Mouse (Mus musculus): ENCODE measurements around the gene Ube3b. TPM values are rescaled to one million over a fixed set of nuclear protein-coding genes. Genes with fewer than 3 reads are reported as not detected.

Gene Ube3b
- polyA plus RNA-seq, 1 experiment from 2014 or later, result 36.4 TPM

DNA sequence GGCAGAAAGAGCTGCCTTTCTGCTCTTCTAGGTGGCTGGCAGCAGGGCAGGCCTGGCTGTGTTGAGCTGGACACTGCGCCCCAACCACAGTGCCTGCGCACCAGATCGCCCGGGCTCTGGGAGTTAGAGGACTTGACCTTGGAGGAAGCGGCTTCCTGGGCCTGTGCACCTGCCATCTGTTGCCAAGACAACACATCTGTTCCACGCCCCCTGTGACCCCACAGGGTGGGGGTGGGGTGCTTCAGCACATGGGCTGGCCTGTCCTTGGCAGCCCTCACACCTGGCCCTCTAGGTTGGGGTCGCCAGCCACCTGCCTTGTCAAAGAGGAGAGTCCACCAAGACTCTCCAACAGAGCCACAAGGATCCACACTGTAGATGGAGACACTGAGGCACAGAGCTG is 85.2 kb downstream of the Ube3b start:
- no peaks in the 10 kb centered on the region for H3K9me3 ChIP-seq (ENCODE audit: control insufficient read depth, low read length)
- peaks cover 35% of the 10 kb centered on the region for H3K4me1 ChIP-seq (ENCODE audit: control insufficient read depth, insufficient read depth, low read length)
- H3K36me3 ChIP-seq (ENCODE audit: control insufficient read depth, insufficient read depth, low read length), result no peaks in the 10 kb centered on the region
- 61% methylated on average over 7 of the region's 7 CpGs for WGBS
- no peak overlapping the region; the same call in 1 of the 2 replicates for H3K9ac ChIP-seq (ENCODE audit: low read depth, low read length)
- no peak overlapping the region for H3K4me3 ChIP-seq (ENCODE audit: low read length)
- ATAC-seq, result no peak
- H3K4me2 ChIP-seq (ENCODE audit: low read depth, low read length), result no peak overlapping the region
- H3K27ac ChIP-seq (ENCODE audit: low read length), result no peak overlapping the region
- H3K27me3 ChIP-seq (replicated peaks; ENCODE audit: control insufficient read depth, insufficient read depth, low read length), result no peaks in the 10 kb centered on the region

DNA sequence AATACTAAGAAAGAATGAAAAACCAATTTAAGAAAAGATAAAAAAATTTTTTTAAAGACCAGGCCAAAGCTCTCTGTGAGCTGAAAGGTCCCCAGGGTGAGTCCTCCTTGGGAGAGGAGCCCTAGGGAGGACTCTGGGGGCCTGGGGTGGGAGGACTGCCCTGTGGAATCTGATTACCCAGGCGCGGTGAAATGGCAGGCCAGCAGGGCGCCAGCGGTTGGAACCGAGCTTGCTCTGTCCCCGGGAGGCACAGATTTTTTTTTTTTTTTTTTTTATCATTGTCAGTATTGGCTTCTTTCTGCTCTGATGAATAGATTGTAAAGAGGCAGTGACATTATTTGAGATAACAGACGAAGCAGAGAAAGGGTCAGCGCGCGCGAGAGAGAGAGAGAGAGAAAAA is 86.6 kb downstream of the Ube3b start:
- WGBS, result 4% methylated on average over 11 of the region's 11 CpGs
- ATAC-seq, result peak; percentile 49
- H3K9ac ChIP-seq (ENCODE audit: low read depth, low read length), result peak overlapping the region; percentile 58

GRCm38 (mm10) chr5:114467430-114467829 is 87.0 kb downstream of the Ube3b start:
- no peaks in the 10 kb centered on the region for H3K27me3 ChIP-seq (replicated peaks; ENCODE audit: control insufficient read depth, insufficient read depth, low read length)
- H3K4me1 ChIP-seq (ENCODE audit: control insufficient read depth, insufficient read depth, low read length), result peaks cover 26% of the 10 kb centered on the region
- peak; percentile 85 for ATAC-seq
- H3K27ac ChIP-seq (ENCODE audit: low read length), result peak overlapping the region; percentile 80
- peak overlapping the region; percentile 37 for H3K4me3 ChIP-seq (ENCODE audit: low read length)
- peak overlapping the region; percentile 58 for H3K9ac ChIP-seq (ENCODE audit: low read depth, low read length)
- no peaks in the 10 kb centered on the region for H3K36me3 ChIP-seq (ENCODE audit: control insufficient read depth, insufficient read depth, low read length)
- H3K9me3 ChIP-seq (ENCODE audit: control insufficient read depth, low read length), result no peaks in the 10 kb centered on the region
- whole genome bisulfite sequencing, result 2% methylated on average over 11 of the region's 13 CpGs
- H3K4me2 ChIP-seq (ENCODE audit: low read depth, low read length), result peak overlapping the region; percentile 67

More for the DNA sequence above, 86.6 kb downstream of the Ube3b start:
- peak overlapping the region; percentile 37 for H3K4me3 ChIP-seq (ENCODE audit: low read length)
- peak overlapping the region; percentile 67 for H3K4me2 ChIP-seq (ENCODE audit: low read depth, low read length)
- H3K27me3 ChIP-seq (replicated peaks; ENCODE audit: control insufficient read depth, insufficient read depth, low read length), result no peaks in the 10 kb centered on the region
- no peaks in the 10 kb centered on the region for H3K9me3 ChIP-seq (ENCODE audit: control insufficient read depth, low read length)
- H3K27ac ChIP-seq (ENCODE audit: low read length), result peak overlapping the region; percentile 80; the same call in 1 of the 2 replicates
- no peaks in the 10 kb centered on the region for H3K36me3 ChIP-seq (ENCODE audit: control insufficient read depth, insufficient read depth, low read length)
- peaks cover 26% of the 10 kb centered on the region for H3K4me1 ChIP-seq (ENCODE audit: control insufficient read depth, insufficient read depth, low read length)

GRCm38 (mm10) chr5:114468007-114468406 is 87.6 kb downstream of the Ube3b start:
- Histone ChIP-seq H3K9me3 (ENCODE audit: control insufficient read depth, low read length) (no peaks in the 10 kb centered on the region), H3K27ac (ENCODE audit: low read length) (peak overlapping the region; percentile 80), H3K36me3 (ENCODE audit: control insufficient read depth, insufficient read depth, low read length) (no peaks in the 10 kb centered on the region), H3K4me3 (ENCODE audit: low read length) (no peak overlapping the region), H3K4me2 (ENCODE audit: low read depth, low read length) (peak overlapping the region; percentile 67; the same call in 1 of the 2 replicates), H3K27me3 (replicated peaks; ENCODE audit: control insufficient read depth, insufficient read depth, low read length) (no peaks in the 10 kb centered on the region), H3K9ac (ENCODE audit: low read depth, low read length) (peak overlapping the region; percentile 58; the same call in 1 of the 2 replicates), H3K4me1 (ENCODE audit: control insufficient read depth, insufficient read depth, low read length) (peaks cover 26% of the 10 kb centered on the region)
- ATAC-seq, result 0 out of 2 replicates have a peak, but pooled peaks have one; percentile 28
- WGBS, result 60% methylated on average over 4 of the region's 4 CpGs

GRCm38 (mm10) chr5:114470359-114470758 is 90.0 kb downstream of the Ube3b start:
- Histone ChIP-seq H3K9ac (ENCODE audit: low read depth, low read length) (no peak overlapping the region), H3K9me3 (ENCODE audit: control insufficient read depth, low read length) (no peaks in the 10 kb centered on the region), H3K4me3 (ENCODE audit: low read length) (no peak overlapping the region), H3K4me2 (ENCODE audit: low read depth, low read length) (no peak overlapping the region), H3K4me1 (ENCODE audit: control insufficient read depth, insufficient read depth, low read length) (peaks cover 19% of the 10 kb centered on the region), H3K27me3 (replicated peaks; ENCODE audit: control insufficient read depth, insufficient read depth, low read length) (no peaks in the 10 kb centered on the region), H3K27ac (ENCODE audit: low read length) (no peak overlapping the region; the same call in 1 of the 2 replicates), H3K36me3 (ENCODE audit: control insufficient read depth, insufficient read depth, low read length) (no peaks in the 10 kb centered on the region)
- whole genome bisulfite sequencing, result 62% methylated on average over 3 of the region's 3 CpGs
- no peak for ATAC-seq

Small RNAs within 50 kb of the gene (microRNA-seq; reads per million reads assigned to microRNA genes)
- not detected for gene Mir7027

Other genes starting within 250 kb of the Ube3b start
- 1.1 and 1.4 TPM in 2 replicates for gene Acacb, start 234.1 kb upstream of the Ube3b start, polyA plus RNA-seq (2015; fragmentation: Nextera tagmentation; extraction: Ambion mirVana)
- not detected in 2 replicates for gene Foxn4, start 106.8 kb upstream of the Ube3b start, polyA plus RNA-seq (2015; fragmentation: Nextera tagmentation; extraction: Ambion mirVana)
- 5.1 and 5.9 TPM in 2 replicates for gene Myo1h, start 91.4 kb upstream of the Ube3b start, polyA plus RNA-seq (2015; fragmentation: Nextera tagmentation; extraction: Ambion mirVana)
- 132 and 137 TPM in 2 replicates for gene Kctd10, start 99 bp upstream of the Ube3b start, polyA plus RNA-seq (2015; fragmentation: Nextera tagmentation; extraction: Ambion mirVana)
- gene Mmab, start 63.5 kb downstream of the Ube3b start, polyA plus RNA-seq (2015; fragmentation: Nextera tagmentation; extraction: Ambion mirVana), result 30.4 and 34.6 TPM in 2 replicates
- 61.0 and 61.7 TPM in 2 replicates for gene Mvk, start 63.7 kb downstream of the Ube3b start, polyA plus RNA-seq (2015; fragmentation: Nextera tagmentation; extraction: Ambion mirVana)
- 3.9 and 5.8 TPM in 2 replicates for gene Fam222a, start 187.4 kb downstream of the Ube3b start, polyA plus RNA-seq (2015; fragmentation: Nextera tagmentation; extraction: Ambion mirVana)

Measured in intestine, embryonic 16.5 days (tissue).